Mouse (Mus musculus) lung, postnatal 0 days (tissue): ENCODE measurements around the gene Atad2b. TPM values are rescaled to one million over a fixed set of nuclear protein-coding genes. Genes with fewer than 3 reads are reported as not detected.
A peak's percentile ranks its signal among the peaks of the same experiment; 100 is the strongest.
"Not testable (repeated sequence)": the region's sequence is repeated elsewhere in the genome, so short reads cannot be mapped to it uniquely, and the experiment has no call there.

Experiments used
- ATAC-seq: fragments of 200-750 bp; cut with Nextera tagmentation; 2 replicates; pipeline ENCODE4 v1.8.0; 2017; ENCODE audit warnings: moderate library complexity
- DNase-seq: peaks from one replicate; pipeline ENCODE4 v3.0.0-alpha.2; 2016; ENCODE audit warnings: low spot score
- H3K27ac ChIP-seq: fragments of 300-500 bp; sonication (generic); 2 replicates; pipeline ENCODE4 v1.5.1; 2014; ENCODE audit warnings: antibody characterized with exemption, mild to moderate bottlenecking, low read length, mixed read lengths
- H3K27me3 ChIP-seq: fragments of 300-500 bp; sonication (generic); replicated peaks from 2 replicates; pipeline ENCODE4 v1.6.1; 2014; ENCODE audit warnings: low read length, mixed read lengths; ENCODE audit not compliant: insufficient read depth
- H3K36me3 ChIP-seq: fragments of 300-500 bp; sonication (generic); 2 replicates; pipeline ENCODE4 v1.6.1; 2014; ENCODE audit warnings: low read length, mixed read lengths; ENCODE audit not compliant: insufficient read depth
- H3K4me1 ChIP-seq: fragments of 300-500 bp; sonication (generic); 2 replicates; pipeline ENCODE4 v1.6.1; 2014; ENCODE audit warnings: antibody characterized with exemption, low read depth, low read length, mixed read lengths; ENCODE audit not compliant: insufficient read depth
- H3K4me2 ChIP-seq: fragments of 300-500 bp; sonication (generic); replicated peaks from 2 replicates; pipeline ENCODE4 v1.6.1; 2014; ENCODE audit warnings: low read depth, mild to moderate bottlenecking, low read length, moderate library complexity, mixed read lengths
- H3K4me3 ChIP-seq: fragments of 300-500 bp; sonication (generic); 2 replicates; pipeline ENCODE4 v1.5.1; 2014; ENCODE audit warnings: low read depth, low read length
- H3K9ac ChIP-seq: fragments of 300-500 bp; sonication (generic); replicated peaks from 2 replicates; pipeline ENCODE4 v1.6.1; 2014; ENCODE audit warnings: low read depth, mild to moderate bottlenecking
- H3K9me3 ChIP-seq: fragments of 300-500 bp; sonication (generic); 2 replicates; pipeline ENCODE4 v1.6.1; 2016; ENCODE audit warnings: low read length, mixed read lengths
- CTCF ChIP-seq: IDR thresholded peaks from 2 replicates; pipeline ENCODE4 v1.5.1; 2016; ENCODE audit warnings: antibody characterized with exemption, mild to moderate bottlenecking
- EP300 ChIP-seq: IDR thresholded peaks from 2 replicates; pipeline ENCODE4 v1.6.1; 2016; ENCODE audit warnings: antibody characterized with exemption, mild to moderate bottlenecking, control low read depth
- WGBS: fragments of 180-500 bp; shearing (Covaris S2); extraction: QIAGEN DNeasy Blood & Tissue Kit; methylation state at CpG from one replicate; pipeline ENCODE4 v1.1.7; 2014; 5-methylcytosine and 5-hydroxymethylcytosine counted together
- polyA plus RNA-seq: library from polyadenylated mRNA; unstranded; fragments of >200 nt; fragmentation: Nextera tagmentation; extraction: Ambion mirVana; gene quantifications from 2 replicates; pipeline ENCODE4 v1.2.1, GENCODE M21; 2015

Gene Atad2b
- polyA plus RNA-seq, 1 experiment from 2014 or later, result 8.8 TPM

DNA sequence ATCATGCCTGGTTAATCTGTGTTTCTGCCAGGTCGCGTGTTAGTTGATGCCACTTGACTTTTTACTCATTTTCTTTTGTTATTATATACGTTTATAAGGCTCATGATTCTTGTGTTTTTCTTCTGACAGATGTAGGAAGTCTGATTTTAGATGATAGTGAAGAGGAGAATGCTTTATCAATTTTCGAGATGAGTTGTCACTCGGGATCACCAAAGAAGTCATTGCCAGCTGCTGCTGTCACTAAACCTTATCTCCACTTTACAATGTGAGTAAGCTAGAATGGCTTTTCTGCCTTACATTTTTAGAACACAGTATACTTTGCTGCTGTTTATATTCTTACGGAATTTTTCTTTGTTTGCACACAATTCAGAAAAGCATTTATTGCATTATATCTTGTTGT, 61.2 kb downstream of the Atad2b start:
- Histone ChIP-seq H3K4me2 (no peak overlapping the region), H3K27ac (no peak overlapping the region), H3K4me1 (no peaks in the 10 kb centered on the region), H3K36me3 (peaks cover 14% of the 10 kb centered on the region), H3K4me3 (no peak overlapping the region), H3K9me3 (no peaks in the 10 kb centered on the region), H3K27me3 (no peaks in the 10 kb centered on the region), H3K9ac (no peak overlapping the region)
- DNase-seq, result no peak
- 82% methylated on average over 6 of the region's 6 CpGs for WGBS
- ATAC-seq, result no peak
- TF ChIP-seq CTCF, result no peak
- no peak for TF ChIP-seq EP300

- H3K4me2 ChIP-seq, result no peak overlapping the region
- H3K36me3 ChIP-seq, result 0 out of 2 replicates have a peak, but pooled peaks cover 3% of the 10 kb centered on the region
- no peaks in the 10 kb centered on the region for H3K27me3 ChIP-seq
- H3K9ac ChIP-seq, result no peak overlapping the region
- ATAC-seq, result no peak
- H3K27ac ChIP-seq, result no peak overlapping the region
- TF ChIP-seq EP300, result no peak
- TF ChIP-seq CTCF, result no peak
- H3K4me3 ChIP-seq, result no peak overlapping the region
- H3K9me3 ChIP-seq, result no peaks in the 10 kb centered on the region
- no peak for DNase-seq
- no peaks in the 10 kb centered on the region for H3K4me1 ChIP-seq
These were observed 79.8 kb downstream of the Atad2b start for GRCm38 (mm10) chr12:4996981-4997380.

- no peak for ATAC-seq
- H3K27me3 ChIP-seq, result no peaks in the 10 kb centered on the region
These were observed 88.2 kb downstream of the Atad2b start for GRCm38 (mm10) chr12:5005338-5005737.

GRCm38 (mm10) chr12:5005776-5006175, 88.6 kb downstream of the Atad2b start:
- not testable (repeated sequence) for H3K27me3 ChIP-seq, H3K9me3 ChIP-seq, H3K36me3 ChIP-seq, H3K4me1 ChIP-seq, H3K27ac ChIP-seq, DNase-seq, H3K4me2 ChIP-seq, H3K9ac ChIP-seq, ATAC-seq, H3K4me3 ChIP-seq
- WGBS, result 84% methylated on average over 3 of the region's 3 CpGs

More at GRCm38 (mm10) chr12:5005338-5005737, 88.2 kb downstream of the Atad2b start:
- Histone ChIP-seq H3K27ac (no peak overlapping the region), H3K4me3 (no peak overlapping the region), H3K9ac (no peak overlapping the region), H3K4me1 (no peaks in the 10 kb centered on the region), H3K9me3 (no peaks in the 10 kb centered on the region), H3K4me2 (no peak overlapping the region), H3K36me3 (0 out of 2 replicates have a peak, but pooled peaks cover 2% of the 10 kb centered on the region)
- DNase-seq, result no peak
- TF ChIP-seq CTCF (no peak), EP300 (no peak)
- 85% methylated on average over 3 of the region's 3 CpGs for WGBS

DNA sequence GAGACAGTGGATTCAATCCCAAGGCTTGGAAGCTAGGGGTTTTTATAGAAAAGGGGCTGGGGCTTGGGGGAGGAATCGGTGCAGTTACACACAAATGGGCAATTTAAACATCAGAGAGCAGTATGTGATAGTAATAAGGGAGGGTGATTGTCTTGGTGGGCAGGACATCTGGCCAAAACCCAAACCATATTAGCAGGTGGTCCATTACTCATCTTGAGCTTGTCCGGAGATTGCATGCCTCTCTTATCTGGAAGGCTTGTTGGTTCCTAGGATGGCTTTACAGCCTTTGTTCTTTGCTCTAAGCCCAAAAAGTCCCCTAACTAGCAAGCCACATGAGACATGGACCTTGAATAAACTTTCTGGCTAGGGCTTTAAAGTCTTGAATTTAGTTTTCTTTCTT, 91.5 kb downstream of the Atad2b start:
- not testable (repeated sequence) for H3K27me3 ChIP-seq, H3K4me2 ChIP-seq, H3K9ac ChIP-seq, H3K9me3 ChIP-seq, DNase-seq, ATAC-seq, H3K27ac ChIP-seq, H3K4me1 ChIP-seq, H3K4me3 ChIP-seq, H3K36me3 ChIP-seq
- WGBS, result 64% methylated on average over 2 of the region's 2 CpGs

GRCm38 (mm10) chr12:5025226-5025861, 108.2 kb downstream of the Atad2b start:
- Histone ChIP-seq H3K4me2 (no peak overlapping the region), H3K27ac (no peak overlapping the region), H3K4me1 (no peaks in the 10 kb centered on the region), H3K4me3 (no peak overlapping the region), H3K27me3 (no peaks in the 10 kb centered on the region), H3K9ac (no peak overlapping the region), H3K36me3 (peaks cover 18% of the 10 kb centered on the region; the same call in 1 of the 2 replicates), H3K9me3 (no peaks in the 10 kb centered on the region)
- TF ChIP-seq CTCF (no peak), EP300 (no peak)
- 90% methylated on average over 10 of the region's 10 CpGs for WGBS
- ATAC-seq, result no peak
- DNase-seq, result no peak

- Histone ChIP-seq H3K27ac (no peak overlapping the region), H3K4me1 (no peaks in the 10 kb centered on the region), H3K27me3 (no peaks in the 10 kb centered on the region), H3K9ac (no peak overlapping the region), H3K36me3 (peaks cover 29% of the 10 kb centered on the region), H3K4me3 (no peak overlapping the region), H3K9me3 (no peaks in the 10 kb centered on the region), H3K4me2 (no peak overlapping the region)
- no peak for TF ChIP-seq EP300
- peak; percentile 25; the same call in 1 of the 2 replicates for TF ChIP-seq CTCF
- DNase-seq (peak; percentile 7), ATAC-seq (no peak)
- 78% methylated on average over 5 of the region's 5 CpGs for WGBS
These were observed 111.9 kb downstream of the Atad2b start for GRCm38 (mm10) chr12:5029035-5029434.
